Mouse (Mus musculus) CH12.LX (cell line): ENCODE data around the gene Ccdc60.

Source experiments
- CTCF ChIP-seq, 2 experiments: IDR thresholded peaks in 1 of 2; conservative IDR thresholded peaks in 1 of 2; 2 replicates each; pipeline ENCODE4 v1.5.1; 2011 to 2012; ENCODE audit warnings: low read depth in 2 of 2, low read length in 2 of 2, improper control_type of control experiment in 1 of 2, inconsistent platforms in 1 of 2, mild to moderate bottlenecking in 1 of 2, moderate library complexity in 1 of 2
- ELF1 ChIP-seq: IDR thresholded peaks from 2 replicates; pipeline ENCODE4 v1.6.1; 2014; ENCODE audit warnings: low read depth, mild to moderate bottlenecking, inconsistent platforms, low read length, improper control_type of control experiment
- EP300 ChIP-seq: IDR thresholded peaks from 2 replicates; pipeline ENCODE4 v1.6.1; 2011; ENCODE audit warnings: low read length, improper control_type of control experiment
- ETS1 ChIP-seq: conservative IDR thresholded peaks from 2 replicates; pipeline ENCODE4 v1.6.1; 2012; ENCODE audit warnings: low read depth, mild to moderate bottlenecking, inconsistent platforms, low read length, improper control_type of control experiment, moderate library complexity
- MXI1 ChIP-seq: IDR thresholded peaks from 2 replicates; pipeline ENCODE4 v1.6.1; 2011; ENCODE audit warnings: mild to moderate bottlenecking, low read depth, low read length, improper control_type of control experiment
- NRF1 ChIP-seq: IDR thresholded peaks from 2 replicates; pipeline ENCODE4 v1.6.1; 2014; ENCODE audit warnings: low read depth, mild to moderate bottlenecking, inconsistent platforms, low read length, improper control_type of control experiment, moderate library complexity
- POLR2A ChIP-seq: IDR thresholded peaks from 2 replicates; pipeline ENCODE4 v1.6.1; 2011; ENCODE audit warnings: low read depth, mild to moderate bottlenecking, improper control_type of control experiment, low read length
- SIN3A ChIP-seq: IDR thresholded peaks from 2 replicates; pipeline ENCODE4 v1.6.1; 2012; ENCODE audit warnings: low read length, improper control_type of control experiment, inconsistent platforms
- TBP ChIP-seq: conservative IDR thresholded peaks from 2 replicates; pipeline ENCODE4 v1.6.1; 2011; ENCODE audit warnings: low read depth, low read length, improper control_type of control experiment
- TCF12 ChIP-seq: IDR thresholded peaks from 2 replicates; pipeline ENCODE4 v1.6.1; 2014; ENCODE audit warnings: low read depth, mild to moderate bottlenecking, inconsistent platforms, low read length, improper control_type of control experiment
- UBTF ChIP-seq: IDR thresholded peaks from 2 replicates; pipeline ENCODE4 v1.6.1; 2012; ENCODE audit warnings: low read depth, mild to moderate bottlenecking, inconsistent platforms, low read length, improper control_type of control experiment, moderate library complexity
- ZMIZ1 ChIP-seq: IDR thresholded peaks from 2 replicates; pipeline ENCODE4 v1.6.1; 2012; ENCODE audit warnings: low read depth, mild to moderate bottlenecking, inconsistent platforms, low read length, improper control_type of control experiment

DNA sequence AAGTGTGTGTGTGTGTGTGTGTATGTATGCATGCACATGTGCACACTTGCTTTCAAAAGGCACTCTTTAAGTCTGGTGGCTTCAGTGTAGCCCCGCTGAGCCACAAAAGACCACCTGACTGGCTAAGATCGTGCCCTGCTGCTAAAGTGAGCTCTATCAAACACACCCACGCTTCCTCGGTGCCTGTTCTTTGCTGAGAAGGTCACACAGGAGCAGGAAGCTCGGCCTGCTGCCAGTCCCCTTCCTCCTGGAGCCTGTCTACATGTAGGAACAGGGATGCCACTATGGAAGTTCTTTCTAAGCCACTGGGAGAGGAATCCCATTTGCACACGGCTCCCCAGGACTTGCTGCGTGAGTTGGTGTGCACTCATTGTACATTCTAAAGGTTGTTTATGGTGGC, 42.1 kb downstream of the Ccdc60 start:
- TF ChIP-seq MXI1 (no peak), SIN3A (no peak), POLR2A (no peak), ZMIZ1 (no peak), UBTF (no peak), EP300 (no peak), ETS1 (no peak), CTCF (conservative IDR thresholded peaks at IDR 0.05 in 1 of 2, IDR thresholded peaks at IDR 0.05 in 1 of 2; ENCODE audit: low read depth in 2 of 2, low read length in 2 of 2) (no peak), ELF1 (no peak), TCF12 (no peak), NRF1 (no peak), TBP (no peak)
